Mouse (Mus musculus): ENCODE data around the gene Ankrd26.
"Not testable (repeated sequence)": the region's sequence is repeated elsewhere in the genome, so short reads cannot be mapped to it uniquely, and the experiment has no call there.

The Ankrd26 gene

GRCm38 (mm10) chr6:118561745-118562609 is at the start of gene Ankrd26:
Ankrd26 (minus strand) TSS chr6:118562226.
- DNase-seq, result peak; percentile 90

- no peak for DNase-seq
Observed at GRCm38 (mm10) chr6:118608906-118609305, 46.9 kb upstream of the Ankrd26 start.

DNA sequence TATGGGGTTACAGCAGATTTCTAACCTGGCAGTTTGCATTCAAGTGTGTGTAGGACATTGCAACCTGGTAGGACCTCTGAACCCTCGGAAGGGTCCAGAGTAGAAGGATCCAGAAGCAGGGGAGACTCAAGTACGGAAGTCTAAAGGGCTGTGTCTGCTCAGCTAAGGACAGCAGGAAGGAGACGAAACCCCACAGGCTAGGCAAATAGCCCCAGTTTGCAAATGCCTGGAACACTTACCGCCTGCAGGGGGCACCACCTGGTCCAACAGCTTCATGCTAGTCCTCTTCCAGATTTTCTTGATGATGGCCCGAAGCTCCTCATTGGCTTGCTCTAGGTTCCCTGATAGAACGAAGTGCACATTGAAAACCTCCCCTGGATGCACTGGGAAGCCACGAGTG is 43.9 kb upstream of the Ankrd26 start:
- no peak for DNase-seq

- no peak for DNase-seq
Observed at GRCm38 (mm10) chr6:118603825-118604224, 41.8 kb upstream of the Ankrd26 start.

DNA sequence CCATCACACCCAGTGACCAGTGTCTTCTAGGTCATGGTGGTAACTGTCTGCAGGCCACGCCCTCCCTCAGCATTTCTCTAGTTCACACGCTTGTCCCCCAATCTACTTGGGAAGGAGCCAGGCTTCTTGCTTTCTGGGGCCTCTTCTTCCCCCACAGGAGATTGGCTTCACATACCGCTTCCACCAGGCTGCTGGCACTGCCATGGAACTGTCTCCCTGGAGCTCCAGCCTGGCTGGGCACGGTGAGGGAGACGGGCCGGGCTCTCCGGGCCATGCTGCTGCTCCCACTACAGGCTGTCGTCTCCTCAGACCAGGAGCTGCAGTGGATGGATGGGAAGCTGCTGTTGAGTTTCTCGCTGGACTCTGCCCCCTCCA is 33.6 kb upstream of the Ankrd26 start:
- no peak for DNase-seq

DNA sequence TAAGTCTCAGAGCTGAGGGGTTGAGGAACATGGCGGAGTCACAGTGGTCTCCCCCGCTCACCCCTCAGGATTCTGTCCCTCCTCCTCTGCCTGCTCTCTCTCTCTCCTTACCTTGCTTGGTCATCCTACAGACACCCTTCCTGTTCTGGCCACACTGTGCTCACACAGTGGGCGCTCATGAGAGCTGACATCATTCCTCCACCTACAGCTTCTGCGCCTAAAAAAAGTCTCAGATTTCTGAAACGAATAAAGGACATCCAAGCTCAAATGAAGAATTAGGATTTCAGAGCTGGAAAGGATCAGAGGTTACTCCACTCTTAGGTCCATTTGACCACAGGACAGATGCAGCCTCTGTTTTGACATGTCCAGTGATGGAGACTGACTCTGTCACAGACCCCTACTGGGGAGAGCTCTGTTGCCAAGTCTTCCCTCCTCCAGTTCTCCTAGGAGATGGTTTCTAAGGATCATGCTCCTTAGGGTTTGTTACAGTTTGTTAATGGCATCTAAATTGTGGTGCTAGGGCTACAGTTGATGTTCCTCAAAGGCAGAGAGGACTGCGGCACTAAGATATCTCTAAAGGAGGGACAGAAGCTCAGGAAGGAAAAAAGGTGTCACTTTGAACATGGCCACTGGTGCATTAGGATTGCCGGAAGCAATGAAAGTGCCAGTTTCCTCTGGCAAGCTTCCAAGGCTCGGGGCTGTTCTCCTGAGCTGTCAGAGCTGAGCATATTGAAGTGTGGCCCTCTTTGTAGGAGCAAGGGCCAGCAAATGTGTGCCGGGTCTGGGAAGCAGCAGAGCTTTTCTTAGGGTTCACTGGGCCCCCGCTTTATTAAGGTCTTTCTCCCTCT is 33.0 kb upstream of the Ankrd26 start:
- DNase-seq, result no peak

DNA sequence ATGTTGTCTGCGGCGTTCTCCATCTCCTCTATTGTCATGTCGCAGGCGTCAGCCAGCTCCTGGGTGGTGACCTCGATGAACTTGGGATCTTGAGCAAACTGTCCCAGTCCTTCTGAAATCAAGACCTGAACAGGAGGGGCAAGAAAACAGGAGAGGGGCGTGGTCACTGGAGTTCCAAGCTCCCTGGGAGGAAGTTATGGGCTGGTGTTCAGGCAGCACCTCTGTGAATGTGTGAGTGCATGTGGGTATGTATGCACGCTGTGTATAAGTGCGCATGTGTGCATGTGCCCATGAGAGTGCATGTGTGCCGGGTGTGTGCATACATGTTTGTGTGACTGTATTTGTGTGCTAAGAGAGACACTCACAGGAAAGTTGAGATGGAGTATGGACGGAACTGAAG is 32.0 kb upstream of the Ankrd26 start:
- DNase-seq, result no peak

GRCm38 (mm10) chr6:118593377-118594061 is 31.5 kb upstream of the Ankrd26 start:
- DNase-seq, result no peak

GRCm38 (mm10) chr6:118592662-118593376 is 30.8 kb upstream of the Ankrd26 start:
- DNase-seq, result no peak

GRCm38 (mm10) chr6:118578741-118579140 is 16.7 kb upstream of the Ankrd26 start:
- not testable (repeated sequence) for DNase-seq

- no peak for DNase-seq
Observed at GRCm38 (mm10) chr6:118574351-118574750, 12.3 kb upstream of the Ankrd26 start.

GRCm38 (mm10) chr6:118567816-118568215 is 5.8 kb upstream of the Ankrd26 start:
- no peak for DNase-seq

DNA sequence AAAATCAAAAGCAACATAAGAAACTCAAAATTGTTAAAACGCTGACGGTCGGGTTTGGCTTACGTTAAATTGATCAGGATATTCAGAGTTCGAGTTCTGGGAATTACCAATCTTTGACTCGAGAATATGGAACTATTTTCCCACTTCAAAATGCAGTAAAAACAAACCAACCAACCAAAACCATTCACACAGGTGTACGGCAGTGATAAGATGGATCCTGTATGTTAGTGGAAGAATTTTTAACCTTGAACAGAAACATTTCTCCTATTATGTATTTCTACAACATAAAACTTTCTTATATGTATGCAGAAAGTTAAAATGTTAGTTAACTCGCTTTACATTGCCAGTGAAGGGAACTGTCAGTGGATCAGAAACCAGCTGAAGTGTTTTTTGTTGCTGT is 801 bp downstream of the Ankrd26 start:
- DNase-seq, result no peak

GRCm38 (mm10) chr6:118538627-118539026 is 23.4 kb downstream of the Ankrd26 start:
- no peak for DNase-seq

DNA sequence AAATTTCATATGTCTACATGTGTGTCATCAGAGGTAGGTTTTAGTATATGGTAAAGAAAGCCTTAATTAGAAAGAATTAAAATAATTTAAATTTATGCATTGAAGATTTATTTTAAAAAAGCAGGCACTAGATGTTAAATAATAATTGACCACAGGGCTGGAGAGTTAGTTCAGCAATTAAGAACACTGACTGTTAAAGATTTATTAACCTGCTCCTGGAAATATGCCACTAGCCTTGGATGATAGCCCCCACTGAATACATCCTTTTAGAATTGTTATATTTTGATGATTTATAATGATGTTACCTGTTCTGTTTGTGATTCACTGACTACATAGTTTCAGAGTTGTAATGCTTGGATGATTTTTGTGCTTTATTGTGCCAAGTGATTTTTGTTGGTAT is 24.8 kb downstream of the Ankrd26 start:
- not testable (repeated sequence) for DNase-seq

GRCm38 (mm10) chr6:118535321-118535720 is 26.7 kb downstream of the Ankrd26 start:
- no peak for DNase-seq

DNA sequence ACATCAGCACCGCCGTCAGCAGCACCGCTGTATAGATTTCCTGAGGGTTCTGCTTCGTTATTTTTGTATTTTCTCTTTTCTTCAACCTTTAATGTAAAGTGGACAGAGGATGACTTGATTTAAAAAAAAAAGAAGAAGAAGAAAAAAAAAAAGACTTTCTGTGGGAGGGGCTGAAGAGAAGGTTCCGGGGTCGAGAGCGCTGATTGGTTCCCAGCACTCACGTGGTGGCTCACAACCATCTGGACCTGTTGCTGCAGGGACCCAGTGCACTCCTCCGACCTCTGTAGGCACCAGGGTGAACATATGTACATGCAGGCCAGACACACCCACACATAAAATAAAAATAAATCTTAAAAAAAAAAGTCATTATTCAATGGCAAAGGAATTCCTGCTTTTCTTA is 28.6 kb downstream of the Ankrd26 start:
- DNase-seq, result no peak

DNA sequence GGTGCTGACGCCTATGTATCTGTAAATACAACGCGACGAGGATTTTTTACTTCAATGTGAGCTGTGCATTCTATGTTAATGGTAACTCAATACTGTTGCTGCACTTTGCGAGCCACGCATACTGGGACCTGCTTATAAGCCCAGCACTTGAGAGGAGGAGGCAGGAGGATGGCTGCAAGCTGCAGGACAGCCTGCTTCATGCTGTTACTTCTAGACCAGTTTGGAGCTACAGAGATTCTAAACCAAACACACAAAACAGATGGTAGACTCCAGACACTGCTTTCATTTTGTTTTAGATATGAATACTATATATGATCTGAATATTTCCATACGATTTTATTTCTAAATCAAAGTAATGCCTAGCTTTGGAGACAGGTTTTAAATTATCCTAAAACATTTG is 41.4 kb downstream of the Ankrd26 start:
- DNase-seq, result peak; percentile 8

GRCm38 (mm10) chr6:118513335-118514012 is 48.6 kb downstream of the Ankrd26 start:
- no peak for DNase-seq

GRCm38 (mm10) chr6:118499010-118499409 is 63.0 kb downstream of the Ankrd26 start:
- DNase-seq, result no peak

DNA sequence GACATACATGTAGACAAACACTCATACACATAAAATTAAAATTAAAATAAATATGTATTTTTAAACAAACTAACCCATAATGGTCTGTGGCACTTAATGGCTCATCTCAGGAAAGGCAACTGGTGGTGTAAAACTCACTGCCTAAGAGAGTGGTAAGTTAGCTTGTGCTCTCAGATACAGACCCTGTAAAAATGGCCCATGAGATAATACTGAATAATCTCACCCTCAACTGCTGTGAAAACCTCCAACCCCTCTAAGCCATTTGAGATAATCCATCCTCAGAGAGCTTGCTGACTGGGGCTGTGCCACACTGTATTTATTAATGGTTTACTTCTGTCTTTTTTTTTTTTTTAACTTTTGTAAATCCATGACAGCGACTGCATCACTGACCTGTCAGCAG is 79.9 kb downstream of the Ankrd26 start:
- no peak for DNase-seq

Measured in layer of hippocampus, adult 9-11 months (tissue).